Mouse (Mus musculus): ENCODE measurements around the gene Ccdc39. TPM values are rescaled to one million over a fixed set of nuclear protein-coding genes. Genes with fewer than 3 reads are reported as not detected.

The Ccdc39 gene
- polyA plus RNA-seq (2016; fragmentation: Nextera tagmentation; extraction: Ambion mirVana): 12.4 and 14.8 TPM in 2 replicates

DNA sequence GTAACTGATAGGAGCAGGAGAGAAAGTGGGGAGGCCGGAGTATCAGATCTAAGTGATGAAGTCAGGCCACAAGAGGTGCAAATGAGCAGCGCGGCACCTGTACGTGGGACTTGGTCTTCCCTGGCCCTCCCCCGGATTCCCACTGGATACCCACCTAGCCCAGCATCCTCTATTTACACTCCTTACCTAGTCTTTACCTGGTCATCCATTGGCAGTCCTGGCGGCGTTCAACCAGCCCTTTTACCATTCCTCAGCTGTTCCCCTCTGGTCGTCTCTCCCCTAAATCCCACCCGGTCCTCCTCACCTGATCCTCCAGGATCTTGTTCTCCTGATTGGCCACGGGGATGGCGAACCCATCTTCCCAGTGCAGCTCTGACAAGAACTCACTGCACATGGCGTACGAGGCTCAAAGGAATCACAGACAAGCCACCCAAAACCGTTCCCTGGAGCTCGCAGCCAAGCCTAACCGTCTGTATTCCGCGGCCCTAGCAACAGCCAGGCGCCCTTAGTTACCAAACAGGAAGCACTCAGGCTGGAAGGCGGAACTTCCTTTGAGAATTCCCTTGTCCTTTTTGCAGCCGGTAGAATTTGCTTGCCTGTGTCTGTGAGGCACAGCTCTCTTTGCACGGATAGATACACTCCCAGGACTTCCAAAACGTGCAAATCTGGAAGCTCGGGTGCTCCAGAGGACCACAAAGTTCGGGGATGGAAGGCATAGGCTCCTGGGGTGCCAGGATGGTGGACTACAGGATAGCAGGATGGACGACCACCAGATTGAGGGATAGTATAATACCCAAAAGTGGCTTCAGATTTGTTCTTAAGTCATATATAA, at the start of gene Ccdc39:
Gene Ccdc39 (minus strand): TSS at position 510 of the 832 bp plus-strand sequence.
- Histone ChIP-seq H3K36me3 (no peaks in the 10 kb centered on the region), H3K4me3 (peak within 1 kb of the TSS; percentile 42), H3K27me3 (no peaks in the 10 kb centered on the region), H3K27ac (peak within 1 kb of the TSS; percentile 60), H3K4me1 (peaks cover 4% of the 10 kb centered on the region), H3K9ac (peak within 1 kb of the TSS; percentile 64), H3K9me3 (replicated peaks) (no peaks in the 10 kb centered on the region), H3K4me2 (replicated peaks) (peak within 1 kb of the TSS; percentile 68)
- 5% methylated on average over 26 of the region's 26 CpGs for WGBS
- ATAC-seq (ENCODE audit: low FRiP score): peak; percentile 94

DNA sequence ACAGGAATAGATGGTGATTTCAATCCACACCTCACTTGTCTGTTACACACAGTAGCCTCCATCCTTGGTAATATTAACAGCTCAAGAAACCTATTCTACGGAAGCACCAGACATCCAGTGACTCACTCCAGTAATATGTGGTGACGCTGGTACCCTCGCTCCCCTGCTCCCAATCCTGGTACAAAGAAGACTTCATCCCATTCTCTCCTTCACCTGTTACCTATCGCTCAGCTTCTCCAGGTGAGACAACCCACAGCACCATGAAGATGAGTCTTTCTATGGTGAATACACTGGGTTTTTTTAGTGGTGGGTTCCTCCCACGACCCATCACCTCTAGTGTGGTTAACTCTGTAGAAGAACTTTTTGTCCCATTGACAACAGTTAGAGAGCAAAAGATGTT, 49.3 kb upstream of the Ccdc39 start:
- H3K36me3 ChIP-seq: no peaks in the 10 kb centered on the region
- H3K9ac ChIP-seq: no peak overlapping the region
- no peaks in the 10 kb centered on the region for H3K4me1 ChIP-seq
- no peak overlapping the region for H3K4me2 ChIP-seq (replicated peaks)
- H3K27ac ChIP-seq: no peak overlapping the region
- H3K4me3 ChIP-seq: no peak overlapping the region
- peaks cover 11% of the 10 kb centered on the region for H3K27me3 ChIP-seq
- no peak for ATAC-seq (ENCODE audit: low FRiP score)
- WGBS: 91% methylated on average over 5 of the region's 5 CpGs
- H3K9me3 ChIP-seq (replicated peaks): no peaks in the 10 kb centered on the region

DNA sequence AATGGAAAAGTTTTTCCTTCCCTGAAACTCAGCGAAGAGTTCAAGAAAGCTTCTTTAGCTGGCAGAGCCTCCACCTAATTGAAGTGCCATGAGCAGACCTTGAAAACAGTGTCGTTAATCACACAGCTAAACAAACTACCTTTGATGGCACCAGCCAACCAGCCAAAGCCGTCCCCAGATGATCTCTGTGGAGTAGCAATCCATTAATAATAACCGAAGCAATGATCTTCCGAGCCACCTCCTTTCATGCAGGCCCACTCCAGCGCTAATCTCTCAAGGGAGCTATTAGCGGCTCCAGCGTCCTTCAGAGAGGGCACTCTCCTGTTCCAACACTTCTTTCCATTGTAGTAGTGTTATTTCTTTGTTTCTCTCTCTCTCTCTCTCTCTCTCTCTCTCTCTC, 43.3 kb upstream of the Ccdc39 start:
- no peak overlapping the region for H3K27ac ChIP-seq
- WGBS: 44% methylated on average over 8 of the region's 8 CpGs
- no peak overlapping the region for H3K4me3 ChIP-seq
- H3K4me2 ChIP-seq (replicated peaks): no peak overlapping the region
- no peaks in the 10 kb centered on the region for H3K36me3 ChIP-seq
- no peaks in the 10 kb centered on the region for H3K27me3 ChIP-seq
- 0 out of 2 replicates have a peak, but pooled peaks cover 3% of the 10 kb centered on the region for H3K4me1 ChIP-seq
- no peak; the same call in 1 of the 2 replicates for ATAC-seq (ENCODE audit: low FRiP score)
- no peak overlapping the region for H3K9ac ChIP-seq
- no peaks in the 10 kb centered on the region for H3K9me3 ChIP-seq (replicated peaks)

DNA sequence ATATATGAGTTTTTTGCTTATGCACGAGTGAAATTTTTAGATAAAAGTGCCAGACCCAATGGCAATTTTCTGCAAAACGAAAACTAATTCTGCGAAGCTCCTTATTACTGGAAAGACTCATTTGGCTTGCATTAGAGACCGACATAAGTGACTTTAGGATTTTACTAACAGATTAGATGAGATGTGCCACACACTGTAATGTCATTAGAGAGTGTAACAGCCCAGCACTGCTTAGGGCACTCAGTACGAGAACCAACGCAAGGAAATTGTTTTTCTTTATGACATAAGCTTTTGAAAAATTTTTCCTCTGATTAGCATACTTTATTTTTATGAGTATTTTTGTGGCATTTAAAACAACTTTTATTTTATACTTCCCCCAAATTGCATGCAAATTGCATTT, 39.0 kb upstream of the Ccdc39 start:
- Histone ChIP-seq H3K27me3 (no peaks in the 10 kb centered on the region), H3K9me3 (replicated peaks) (no peaks in the 10 kb centered on the region), H3K4me2 (replicated peaks) (no peak overlapping the region), H3K9ac (no peak overlapping the region), H3K27ac (no peak overlapping the region), H3K4me1 (0 out of 2 replicates have a peak, but pooled peaks cover 3% of the 10 kb centered on the region), H3K4me3 (no peak overlapping the region), H3K36me3 (no peaks in the 10 kb centered on the region)
- WGBS: 92% methylated on average over 6 of the region's 6 CpGs
- ATAC-seq (ENCODE audit: low FRiP score): no peak

DNA sequence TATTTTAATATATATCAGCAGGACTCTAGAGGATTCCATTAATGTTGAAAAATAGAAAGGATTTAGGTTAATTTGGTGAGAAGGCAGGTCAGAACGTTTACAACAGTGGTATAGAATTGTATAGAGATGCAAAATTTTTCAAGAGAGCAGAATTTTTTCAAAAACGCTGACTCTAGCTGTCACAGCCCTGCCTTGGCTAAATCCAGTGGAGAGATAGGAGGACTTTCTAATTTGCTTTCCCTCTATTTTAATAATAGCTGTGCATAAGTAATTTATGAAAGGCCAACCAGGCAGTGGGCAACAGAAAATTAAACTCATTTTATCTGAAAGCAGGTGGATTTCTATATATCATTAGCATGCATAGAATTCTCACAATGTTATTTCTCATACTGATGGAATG, 38.6 kb upstream of the Ccdc39 start:
- Histone ChIP-seq H3K36me3 (no peaks in the 10 kb centered on the region), H3K27ac (no peak overlapping the region), H3K9me3 (replicated peaks) (no peaks in the 10 kb centered on the region), H3K4me2 (replicated peaks) (no peak overlapping the region), H3K27me3 (no peaks in the 10 kb centered on the region), H3K4me1 (0 out of 2 replicates have a peak, but pooled peaks cover 3% of the 10 kb centered on the region), H3K4me3 (no peak overlapping the region), H3K9ac (no peak overlapping the region)
- no peak for ATAC-seq (ENCODE audit: low FRiP score)
- 73% methylated on average over 2 of the region's 2 CpGs for WGBS

DNA sequence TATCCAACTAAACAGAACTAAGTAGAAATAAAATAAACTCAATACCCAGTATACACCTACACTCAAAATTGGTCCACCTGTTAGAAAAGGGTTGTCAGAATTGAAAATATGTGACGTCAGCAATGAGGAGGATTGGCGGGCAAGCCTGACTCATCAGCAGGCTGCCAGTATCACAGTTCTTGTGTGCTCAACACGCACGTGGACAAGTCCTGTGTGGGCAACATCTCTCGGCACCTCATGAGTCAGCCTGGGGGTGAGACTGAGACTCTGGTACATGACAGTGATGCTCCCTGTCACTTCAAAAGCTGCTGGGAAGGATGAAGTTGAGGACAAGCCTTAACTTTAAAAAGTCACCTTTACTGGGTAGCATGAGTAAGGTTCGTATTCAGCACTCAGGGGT, 34.6 kb upstream of the Ccdc39 start:
- no peak overlapping the region for H3K4me2 ChIP-seq (replicated peaks)
- no peaks in the 10 kb centered on the region for H3K36me3 ChIP-seq
- no peaks in the 10 kb centered on the region; the same call in 1 of the 2 replicates for H3K4me1 ChIP-seq
- no peak overlapping the region for H3K27ac ChIP-seq
- no peaks in the 10 kb centered on the region for H3K9me3 ChIP-seq (replicated peaks)
- no peak overlapping the region for H3K9ac ChIP-seq
- ATAC-seq (ENCODE audit: low FRiP score): no peak
- 91% methylated on average over 6 of the region's 6 CpGs for WGBS
- H3K27me3 ChIP-seq: no peaks in the 10 kb centered on the region
- H3K4me3 ChIP-seq: no peak overlapping the region

DNA sequence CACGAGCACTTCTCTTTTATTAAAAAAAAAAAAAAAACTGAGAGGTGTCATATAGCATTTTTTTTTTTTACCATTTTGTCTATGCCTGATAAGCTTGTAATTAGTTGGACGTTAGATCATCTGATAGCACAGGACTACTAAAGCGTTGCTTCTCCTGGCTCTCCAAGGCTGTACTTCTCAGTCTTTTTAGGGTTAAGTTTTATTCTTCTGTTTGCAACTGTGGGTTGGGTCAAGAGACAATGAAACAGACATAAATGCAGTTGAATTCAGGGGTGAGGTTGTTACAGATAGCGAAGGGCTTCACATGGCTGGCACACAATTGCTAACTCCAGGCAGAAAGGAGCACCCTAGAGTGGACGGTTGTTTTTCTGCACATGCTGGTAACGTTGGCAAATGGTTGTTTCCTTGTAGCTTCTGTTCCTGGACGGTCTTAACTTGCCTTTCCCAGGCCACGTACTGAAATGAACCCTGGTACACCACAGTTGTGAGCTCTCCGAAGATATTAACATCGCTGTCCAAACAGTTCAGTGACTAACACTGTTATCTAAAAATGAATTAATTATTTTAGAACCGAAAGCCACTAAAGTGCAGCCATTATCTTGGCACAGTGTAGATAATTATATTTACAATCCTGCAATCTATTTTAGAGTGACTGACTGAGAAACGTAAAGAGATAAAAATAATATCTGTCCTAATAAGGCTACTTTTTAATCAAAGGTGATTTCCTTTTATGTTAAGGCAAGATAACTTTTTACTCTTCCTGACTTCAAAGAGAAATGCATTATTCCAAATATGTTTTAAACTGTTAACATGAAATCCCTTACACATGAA, 30.6 kb upstream of the Ccdc39 start:
- Histone ChIP-seq H3K9ac (no peak overlapping the region), H3K27me3 (no peaks in the 10 kb centered on the region), H3K27ac (no peak overlapping the region), H3K36me3 (no peaks in the 10 kb centered on the region), H3K4me3 (no peak overlapping the region), H3K4me1 (no peaks in the 10 kb centered on the region; the same call in 1 of the 2 replicates), H3K9me3 (replicated peaks) (no peaks in the 10 kb centered on the region), H3K4me2 (replicated peaks) (no peak overlapping the region)
- 81% methylated on average over 12 of the region's 12 CpGs for WGBS
- ATAC-seq (ENCODE audit: low FRiP score): no peak

DNA sequence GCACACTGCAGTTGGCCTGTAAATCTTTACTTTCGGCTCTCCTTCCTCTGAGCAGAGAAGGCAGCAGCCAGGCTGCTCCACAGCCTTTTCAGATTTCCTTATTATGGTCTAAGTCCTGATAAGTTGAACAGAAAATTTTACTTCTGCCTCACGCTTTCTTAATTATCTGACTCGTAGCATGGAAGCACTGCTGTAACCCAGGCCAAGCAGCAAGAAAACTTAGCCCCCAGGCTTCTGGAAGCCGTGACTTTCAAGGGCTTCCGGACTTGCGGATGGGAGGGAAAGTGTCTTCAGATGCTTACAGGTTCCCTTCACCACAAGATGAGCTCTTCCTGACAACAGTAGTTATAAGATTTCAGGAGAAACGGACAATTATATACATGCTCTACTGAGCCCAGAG, 29.7 kb upstream of the Ccdc39 start:
- Histone ChIP-seq H3K4me2 (replicated peaks) (no peak overlapping the region), H3K27me3 (no peaks in the 10 kb centered on the region), H3K9me3 (replicated peaks) (no peaks in the 10 kb centered on the region), H3K27ac (no peak overlapping the region), H3K4me1 (no peaks in the 10 kb centered on the region; the same call in 1 of the 2 replicates), H3K4me3 (no peak overlapping the region), H3K36me3 (no peaks in the 10 kb centered on the region), H3K9ac (no peak overlapping the region)
- no peak for ATAC-seq (ENCODE audit: low FRiP score)
- WGBS: 78% methylated on average over 7 of the region's 7 CpGs

DNA sequence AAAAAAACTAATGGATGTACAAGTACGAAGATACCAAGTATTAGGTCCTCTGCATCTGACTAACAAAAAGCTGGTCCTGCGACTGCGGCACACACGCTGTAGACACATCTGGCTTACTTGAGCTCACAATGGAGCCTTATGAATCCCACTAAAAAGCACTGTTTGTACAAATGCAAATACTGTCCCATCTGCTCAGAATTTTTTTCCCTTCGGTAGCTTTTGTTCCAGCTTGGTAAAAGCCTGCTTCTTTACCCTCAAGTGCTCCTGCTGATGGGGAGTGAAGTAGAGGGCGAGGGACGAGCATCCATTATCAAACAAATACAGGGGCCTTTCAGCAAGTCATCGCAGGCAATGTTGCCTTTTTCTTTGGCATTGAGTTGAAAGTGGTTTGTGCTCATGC, 29.3 kb upstream of the Ccdc39 start:
- H3K36me3 ChIP-seq: no peaks in the 10 kb centered on the region
- H3K4me3 ChIP-seq: no peak overlapping the region
- H3K9ac ChIP-seq: no peak overlapping the region
- H3K4me2 ChIP-seq (replicated peaks): no peak overlapping the region
- no peaks in the 10 kb centered on the region; the same call in 1 of the 2 replicates for H3K4me1 ChIP-seq
- no peaks in the 10 kb centered on the region for H3K9me3 ChIP-seq (replicated peaks)
- H3K27me3 ChIP-seq: no peaks in the 10 kb centered on the region
- no peak for ATAC-seq (ENCODE audit: low FRiP score)
- 47% methylated on average over 8 of the region's 8 CpGs for WGBS
- H3K27ac ChIP-seq: no peak overlapping the region

DNA sequence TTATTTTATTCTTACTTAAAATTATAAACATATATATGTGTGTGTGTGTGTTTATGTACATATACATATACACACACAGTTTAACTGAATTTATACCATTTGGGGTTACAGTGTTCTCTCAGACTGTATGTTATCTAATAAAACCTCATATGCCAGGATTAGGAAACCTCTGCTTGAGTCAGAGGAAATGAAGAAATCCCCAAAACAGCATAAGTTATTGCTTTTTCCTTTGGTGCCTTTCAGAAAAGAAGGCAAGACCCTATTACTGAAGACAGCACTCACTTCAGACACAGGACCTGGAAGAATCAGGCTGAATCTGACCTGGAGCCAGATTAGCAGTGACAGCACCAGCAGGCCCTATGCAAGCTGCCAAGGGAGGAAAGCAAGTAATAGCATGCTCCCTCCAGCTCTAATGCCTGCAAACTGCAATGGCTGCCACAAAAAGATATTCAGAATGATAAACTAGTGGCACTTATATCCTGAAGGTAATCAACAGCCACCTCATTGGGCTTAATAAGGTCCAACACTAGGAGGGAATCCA, 20.0 kb upstream of the Ccdc39 start:
- ATAC-seq (ENCODE audit: low FRiP score): no peak
- Histone ChIP-seq H3K9ac (no peak overlapping the region), H3K4me2 (replicated peaks) (no peak overlapping the region), H3K4me1 (no peaks in the 10 kb centered on the region), H3K4me3 (no peak overlapping the region), H3K27ac (no peak overlapping the region), H3K9me3 (replicated peaks) (no peaks in the 10 kb centered on the region), H3K36me3 (no peaks in the 10 kb centered on the region), H3K27me3 (no peaks in the 10 kb centered on the region)

DNA sequence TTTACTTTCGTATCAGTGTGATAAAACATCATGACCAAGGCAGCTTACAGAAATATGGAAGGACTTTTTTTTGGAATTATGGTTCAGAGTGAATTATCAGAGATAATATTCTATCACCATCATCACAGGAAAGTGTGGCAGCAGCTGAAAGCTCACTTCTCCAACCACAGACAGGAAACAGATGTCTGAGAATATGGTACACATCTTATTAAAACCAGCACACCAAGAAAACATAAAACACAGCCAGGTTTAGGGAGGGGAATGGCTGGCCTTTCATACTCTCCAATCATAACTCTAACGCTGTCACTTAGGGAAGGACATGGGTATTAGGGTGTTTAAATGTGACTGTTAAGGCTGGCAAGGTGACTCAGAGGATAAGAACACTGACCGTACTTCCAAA, 14.8 kb upstream of the Ccdc39 start:
- Histone ChIP-seq H3K27ac (no peak overlapping the region), H3K9me3 (replicated peaks) (no peaks in the 10 kb centered on the region), H3K9ac (no peak overlapping the region), H3K27me3 (no peaks in the 10 kb centered on the region), H3K4me1 (no peaks in the 10 kb centered on the region), H3K36me3 (no peaks in the 10 kb centered on the region), H3K4me3 (no peak overlapping the region), H3K4me2 (replicated peaks) (no peak overlapping the region)
- no peak for ATAC-seq (ENCODE audit: low FRiP score)
- 93% methylated on average over 3 of the region's 3 CpGs for WGBS

DNA sequence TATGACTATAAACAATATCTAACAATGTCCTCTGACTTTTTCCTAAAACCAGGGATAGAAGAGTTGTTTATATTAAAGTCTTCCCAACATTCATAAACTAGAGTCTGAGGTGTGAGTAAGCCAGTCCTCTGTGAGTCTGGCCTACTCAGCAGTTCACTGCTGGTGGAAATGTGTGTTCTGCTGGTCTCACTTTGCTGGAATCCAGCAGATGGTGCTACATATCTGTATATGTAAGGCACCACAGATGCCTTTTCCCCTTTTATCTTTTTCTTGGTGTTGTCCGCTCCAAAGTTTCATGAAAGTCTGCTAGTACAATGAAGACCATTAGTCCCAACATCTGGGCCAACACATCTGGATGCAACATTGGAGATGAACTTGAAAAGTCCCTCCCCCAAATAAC, 9.0 kb upstream of the Ccdc39 start:
- H3K4me1 ChIP-seq: no peaks in the 10 kb centered on the region
- no peak overlapping the region for H3K27ac ChIP-seq
- no peak overlapping the region for H3K4me3 ChIP-seq
- no peaks in the 10 kb centered on the region for H3K9me3 ChIP-seq (replicated peaks)
- no peak overlapping the region for H3K4me2 ChIP-seq (replicated peaks)
- 57% methylated on average over 1 of the region's 1 CpGs for WGBS
- no peaks in the 10 kb centered on the region for H3K36me3 ChIP-seq
- no peaks in the 10 kb centered on the region for H3K27me3 ChIP-seq
- no peak overlapping the region for H3K9ac ChIP-seq
- ATAC-seq (ENCODE audit: low FRiP score): no peak
